8 mouse cellular contexts compared by ENCODE assay signal in genomic region chr4:32365144-32365907, GRCm38 (mm10).
A peak's percentile ranks its signal among the peaks of the same experiment; 100 is the strongest.
DNase-seq lines count a peak whose midpoint lies in the region; ATAC-seq and TF ChIP-seq lines count a peak whose summit lies in the region.

No protein-coding gene starts in this region.

- no peaks in the 10 kb centered on the region for H3K27me3 ChIP-seq in spleen, adult 2 months (ENCODE audit: control insufficient read depth, insufficient read depth, low read length)
- H3K27me3 ChIP-seq in limb, embryonic 13.5 days = no peaks in the 10 kb centered on the region
- no peaks in the 10 kb centered on the region for H3K27me3 ChIP-seq in stomach, embryonic 16.5 days (ENCODE audit: control insufficient read depth, insufficient read depth, low read length)

- no peak for TF ChIP-seq POLR2A in spleen, adult 2 months (IDR thresholded peaks at IDR 0.05; ENCODE audit: low read depth, low read length)

- H3K9me3 ChIP-seq in limb, embryonic 13.5 days = no peaks in the 10 kb centered on the region
- H3K9me3 ChIP-seq in stomach, embryonic 16.5 days (replicated peaks; ENCODE audit: control insufficient read depth, low read length) = no peaks in the 10 kb centered on the region

- H3K4me1 ChIP-seq in spleen, adult 2 months (ENCODE audit: control insufficient read depth, insufficient read depth, insufficient read length) = peaks cover 18% of the 10 kb centered on the region; the same call in 1 of the 2 replicates
- peaks cover 52% of the 10 kb centered on the region for H3K4me1 ChIP-seq in limb, embryonic 13.5 days
- peaks cover 15% of the 10 kb centered on the region for H3K4me1 ChIP-seq in stomach, embryonic 16.5 days (ENCODE audit: control insufficient read depth, insufficient read depth, low read length)

- DNase-seq in embryo, embryonic 11 days = peak; percentile 35
- no peak for DNase-seq in embryo, embryonic 10 days (ENCODE audit: low spot score)
- no peak for DNase-seq in spleen, adult 2 months (ENCODE audit: low read depth in 1 of 2, low spot score in 2 of 2)
- no peak for DNase-seq in spleen, postnatal 10 days (ENCODE audit: low spot score in 2 of 2)
- no peak for DNase-seq in layer of hippocampus, postnatal 36 days
- DNase-seq in ovary, postnatal 36 days (ENCODE audit: low spot score) = no peak

- no peak overlapping the region for H3K4me3 ChIP-seq in spleen, adult 2 months (ENCODE audit: extremely low read depth, insufficient read depth, insufficient read length)
- no peak overlapping the region for H3K4me3 ChIP-seq in limb, embryonic 13.5 days
- H3K4me3 ChIP-seq in stomach, embryonic 16.5 days (replicated peaks; ENCODE audit: low read length) = no peak overlapping the region

- 51% methylated on average over 13 of the region's 13 CpGs for WGBS in spleen, adult 2 months
- 34% methylated on average over 13 of the region's 13 CpGs for WGBS in limb, embryonic 13.5 days
- 39% methylated on average over 13 of the region's 13 CpGs for WGBS in stomach, embryonic 16.5 days

- H3K27ac ChIP-seq in spleen, adult 2 months (ENCODE audit: insufficient read depth, low read length) = peak overlapping the region; percentile 74
- H3K27ac ChIP-seq in limb, embryonic 13.5 days = no peak overlapping the region
- peak overlapping the region; percentile 14; the same call in 1 of the 2 replicates for H3K27ac ChIP-seq in stomach, embryonic 16.5 days (ENCODE audit: low read length)

- TF ChIP-seq CTCF in spleen, adult 2 months (IDR thresholded peaks at IDR 0.05; ENCODE audit: extremely low read depth, insufficient read depth, insufficient read length, insufficient replicate concordance) = no peak

- no peak overlapping the region for H3K9ac ChIP-seq in limb, embryonic 13.5 days
- H3K9ac ChIP-seq in stomach, embryonic 16.5 days (ENCODE audit: low read length) = no peak overlapping the region; the same call in 1 of the 2 replicates

- H3K4me2 ChIP-seq in limb, embryonic 13.5 days (replicated peaks) = peak overlapping the region; percentile 19; the same call in 1 of the 2 replicates
- H3K4me2 ChIP-seq in stomach, embryonic 16.5 days (ENCODE audit: low read depth, low read length) = no peak overlapping the region

- no peaks in the 10 kb centered on the region; the same call in 1 of the 2 replicates for H3K36me3 ChIP-seq in spleen, adult 2 months (ENCODE audit: control insufficient read depth, insufficient read depth, low read length)
- H3K36me3 ChIP-seq in limb, embryonic 13.5 days = 0 out of 2 replicates have a peak, but pooled peaks cover 4% of the 10 kb centered on the region
- H3K36me3 ChIP-seq in stomach, embryonic 16.5 days (ENCODE audit: control insufficient read depth, insufficient read depth, low read length) = no peaks in the 10 kb centered on the region

- no peak for ATAC-seq in limb, embryonic 13.5 days (ENCODE audit: low FRiP score, low read depth)
- no peak for ATAC-seq in stomach, embryonic 16.5 days (ENCODE audit: insufficient read depth, low FRiP score)
